Mouse (Mus musculus) intestine, embryonic 16.5 days (tissue): Measurements from ENCODE around the gene Slc2a2. TPM values are rescaled to one million over a fixed set of nuclear protein-coding genes. Genes with fewer than 3 reads are reported as not detected.

Source experiments
- ATAC-seq: fragments of 200-750 bp; cut with Nextera tagmentation; 2 replicates; pipeline ENCODE4 v1.8.0; 2017; ENCODE audit warnings: moderate TSS enrichment, moderate library complexity
- H3K27ac ChIP-seq: fragments of 300-500 bp; sonication (generic); 2 replicates; pipeline ENCODE4 v1.5.1; 2014; ENCODE audit warnings: mild to moderate bottlenecking, low read length
- H3K27me3 ChIP-seq: fragments of 300-500 bp; sonication (generic); replicated peaks from 2 replicates; pipeline ENCODE4 v1.6.1; 2014; ENCODE audit warnings: low read length, control low read depth, mixed read lengths; ENCODE audit not compliant: control insufficient read depth, insufficient read depth
- H3K36me3 ChIP-seq: fragments of 300-500 bp; sonication (generic); 2 replicates; pipeline ENCODE4 v1.6.1; 2014; ENCODE audit warnings: low read length, control low read depth; ENCODE audit not compliant: control insufficient read depth, insufficient read depth
- H3K4me1 ChIP-seq: fragments of 300-500 bp; sonication (generic); 2 replicates; pipeline ENCODE4 v1.6.1; 2014; ENCODE audit warnings: low read length, control low read depth, mixed read lengths; ENCODE audit not compliant: control insufficient read depth, insufficient read depth
- H3K4me2 ChIP-seq: fragments of 300-500 bp; sonication (generic); 2 replicates; pipeline ENCODE4 v1.6.1; 2014; ENCODE audit warnings: low read depth, low read length, control low read depth
- H3K4me3 ChIP-seq: fragments of 300-500 bp; sonication (generic); 2 replicates; pipeline ENCODE4 v1.5.1; 2014; ENCODE audit warnings: mild to moderate bottlenecking, low read length
- H3K9ac ChIP-seq: fragments of 300-500 bp; sonication (generic); 2 replicates; pipeline ENCODE4 v1.6.1; 2014; ENCODE audit warnings: low read depth, low read length
- H3K9me3 ChIP-seq: fragments of 300-500 bp; sonication (generic); 2 replicates; pipeline ENCODE4 v1.6.1; 2016; ENCODE audit warnings: low read length, control low read depth; ENCODE audit not compliant: control insufficient read depth
- WGBS: fragments of 180-500 bp; shearing (Covaris S2); extraction: QIAGEN DNeasy Blood & Tissue Kit; methylation state at CpG from one replicate; pipeline ENCODE4 v1.1.7; 2014; 5-methylcytosine and 5-hydroxymethylcytosine counted together
- polyA plus RNA-seq: library from polyadenylated mRNA; unstranded; fragments of >200 nt; fragmentation: Nextera tagmentation; extraction: Ambion mirVana; gene quantifications from 2 replicates; pipeline ENCODE4 v1.2.1, GENCODE M21; 2015

The Slc2a2 gene
- polyA plus RNA-seq, 1 experiment from 2014 or later = 14.3 TPM

- Histone ChIP-seq H3K4me1 (0 out of 2 replicates have a peak, but pooled peaks cover 4% of the 10 kb centered on the region), H3K27ac (no peak overlapping the region), H3K4me3 (peak overlapping the region; percentile 73; the same call in 1 of the 2 replicates), H3K36me3 (no peaks in the 10 kb centered on the region), H3K27me3 (no peaks in the 10 kb centered on the region), H3K9me3 (no peaks in the 10 kb centered on the region), H3K4me2 (peak overlapping the region; percentile 99), H3K9ac (no peak overlapping the region)
- ATAC-seq = peak; percentile 21
- WGBS = 75% methylated on average over 9 of the region's 9 CpGs
Measured at GRCm38 (mm10) chr3:28780511-28780910, 82.8 kb downstream of the Slc2a2 start.

Other genes with a start within 250 kb of the Slc2a2 start
- gene Eif5a2, start 83.4 kb downstream of the Slc2a2 start, polyA plus RNA-seq = 3.0 and 3.5 TPM in 2 replicates
- 324 and 343 TPM in 2 replicates for gene Rpl22l1, start 107.5 kb downstream of the Slc2a2 start, polyA plus RNA-seq
- gene Gm1527, start 194.7 kb downstream of the Slc2a2 start, polyA plus RNA-seq = not detected in 2 replicates